Mouse (Mus musculus) Patski (cell line): ENCODE measurements around the gene Zfp706. TPM values are rescaled to one million over a fixed set of nuclear protein-coding genes. Genes with fewer than 3 reads are reported as not detected.

Source experiments
- ATAC-seq: fragments of 100-300 bp; one replicate; pipeline ENCODE4 v1.8.0; 2021
- CTCF ChIA-PET: fragments of 350-600 bp; sonication (Branson Sonifier 250); formaldehyde crosslinking; loops from one replicate; lab custom pipeline; 2022; ENCODE audit warnings: inconsistent platforms; lab: Charles Lee
- POLR2A ChIA-PET: fragments of 350-600 bp; sonication (Branson Sonifier 250); formaldehyde crosslinking; loops from one replicate; lab custom pipeline; 2022; ENCODE audit warnings: antibody characterized with exemption, inconsistent platforms; lab: Charles Lee
- DNase-seq: peaks from one replicate; pipeline ENCODE4 v3.0.0-alpha.2; 2011; ENCODE audit warnings: low read depth, low spot score
- H3K27me3 ChIP-seq: fragments of 371-371 bp; one replicate; pipeline ENCODE4 v1.5.1; 2021
- CTCF ChIP-seq: fragments of 100-300 bp; IDR thresholded peaks from one replicate; pipeline ENCODE4 v1.5.1; 2021
- in situ Hi-C: fragments of 300-500 bp; cut with MboI; formaldehyde crosslinking; loops from 3 replicates; pipeline ENCODE4 v1.11.1; 2018; ENCODE audit warnings: low pct_unique_long_range_greater_than_20kb, mixed read lengths
- polyA plus RNA-seq: library from polyadenylated mRNA; unstranded; gene quantifications from one replicate; pipeline ENCODE4 v1.2.3, GENCODE M21; 2021

Gene Zfp706
- polyA plus RNA-seq, 1 experiment from 2014 or later: 267 TPM

DNA sequence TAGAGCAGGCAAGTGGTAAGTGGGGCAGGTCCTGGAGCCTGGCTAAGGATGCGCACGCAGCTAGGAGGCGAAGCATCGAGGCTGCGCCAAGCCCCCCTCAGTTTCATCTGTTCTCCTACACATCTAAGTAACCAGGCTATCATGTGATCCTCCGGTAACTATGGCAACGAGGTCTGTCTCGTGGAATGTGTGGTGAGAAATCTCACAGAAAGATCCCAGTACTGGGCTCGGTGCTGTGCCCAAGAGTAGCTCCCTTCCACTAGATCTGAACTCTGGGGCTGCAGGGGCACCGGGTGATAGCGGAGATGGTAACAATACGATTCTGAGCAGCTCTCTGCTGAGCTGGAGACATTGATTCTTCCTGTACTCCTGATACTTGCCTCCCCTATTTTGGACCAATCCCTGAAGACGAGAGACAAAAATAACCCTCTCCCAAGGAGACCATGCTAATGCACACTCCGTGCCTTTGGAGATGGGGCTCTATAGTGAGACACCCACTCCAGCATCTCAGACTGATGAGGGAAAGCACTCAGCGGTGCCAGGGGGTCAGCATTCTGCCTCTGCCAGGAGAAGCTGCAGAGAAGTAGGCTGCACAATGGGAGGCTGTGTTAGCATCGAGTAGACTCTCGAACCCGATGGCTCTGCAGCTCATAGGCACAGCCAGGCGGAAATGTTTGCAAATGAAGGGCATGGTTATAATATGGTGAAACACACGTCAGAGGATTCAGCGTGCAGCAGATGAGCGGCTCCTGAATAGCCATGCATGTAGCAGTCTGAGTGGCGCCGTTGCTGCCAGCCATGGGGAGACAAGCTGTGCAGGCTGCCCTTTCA lies 40.0 kb downstream of the Zfp706 start:
- ATAC-seq: no peak
- CTCF ChIA-PET: interaction anchor here (1.4 kb wide), 1 partner anchor 60 kb away, joined by 3 read pairs; no protein-coding TSS in a partner anchor
- no peak for TF ChIP-seq CTCF

DNA sequence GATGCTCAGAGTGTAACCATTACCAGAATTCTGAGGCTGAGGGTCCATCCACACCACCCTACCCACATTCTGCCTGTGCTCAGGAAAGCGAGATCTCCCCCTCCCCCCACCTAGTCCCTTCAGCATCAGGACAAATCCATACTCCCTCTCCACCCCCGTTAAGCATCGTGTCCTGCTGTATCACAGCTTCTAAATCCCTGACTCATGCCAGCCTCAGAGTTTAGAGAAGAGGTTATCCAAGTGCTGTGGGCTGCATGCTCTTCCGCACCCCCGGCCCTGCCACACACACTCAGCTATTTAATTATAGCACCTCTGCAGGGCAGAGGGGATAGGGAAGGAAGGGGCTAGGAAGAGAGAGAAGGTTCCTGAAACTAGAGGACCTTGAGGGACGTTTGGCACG lies 40.6 kb downstream of the Zfp706 start:
- no peak for TF ChIP-seq CTCF
- ChIA-PET CTCF (interaction anchor here (1.4 kb wide), 1 partner anchor 60 kb away, joined by 3 read pairs; no protein-coding TSS in a partner anchor), POLR2A (no interaction called here)
- ATAC-seq (no peak), DNase-seq (no peak)
- no peaks in the 10 kb centered on the region for H3K27me3 ChIP-seq
- in situ Hi-C loops: no loop called here

More for the DNA sequence above, 40.0 kb downstream of the Zfp706 start:
- no peaks in the 10 kb centered on the region for H3K27me3 ChIP-seq
- in situ Hi-C loops: no loop called here
- POLR2A ChIA-PET: no interaction called here
- DNase-seq: no peak

- ATAC-seq: no peak
- DNase-seq: no peak
- ChIA-PET CTCF (no interaction called here), POLR2A (no interaction called here)
- no peaks in the 10 kb centered on the region for H3K27me3 ChIP-seq
- TF ChIP-seq CTCF: no peak
- in situ Hi-C loops: no loop called here
Observed at GRCm38 (mm10) chr15:36966466-36966865, 41.1 kb downstream of the Zfp706 start.

- in situ Hi-C loops: no loop called here
- DNase-seq (no peak), ATAC-seq (no peak)
- H3K27me3 ChIP-seq: no peaks in the 10 kb centered on the region
- TF ChIP-seq CTCF: no peak
- POLR2A ChIA-PET: no interaction called here
- CTCF ChIA-PET: no interaction called here
Observed at GRCm38 (mm10) chr15:36965743-36966142, 41.8 kb downstream of the Zfp706 start.

- ChIA-PET CTCF (no interaction called here), POLR2A (no interaction called here)
- DNase-seq (no peak), ATAC-seq (no peak)
- H3K27me3 ChIP-seq: no peaks in the 10 kb centered on the region
- TF ChIP-seq CTCF: no peak
- in situ Hi-C loops: no loop called here
Observed at GRCm38 (mm10) chr15:36962931-36963330, 44.6 kb downstream of the Zfp706 start.

GRCm38 (mm10) chr15:36960876-36961237 lies 46.7 kb downstream of the Zfp706 start:
- ATAC-seq: no peak
- in situ Hi-C loops: no loop called here

GRCm38 (mm10) chr15:36960010-36960875 lies 47.3 kb downstream of the Zfp706 start:
- TF ChIP-seq CTCF: no peak
- ChIA-PET CTCF (no interaction called here), POLR2A (interaction anchor here (0.6 kb wide), 1 partner anchor 133 kb away, joined by 3 read pairs; no protein-coding TSS in a partner anchor)
- in situ Hi-C loops: no loop called here
- DNase-seq (no peak), ATAC-seq (no peak)
- no peaks in the 10 kb centered on the region for H3K27me3 ChIP-seq

More at GRCm38 (mm10) chr15:36960876-36961237, 46.7 kb downstream of the Zfp706 start:
- DNase-seq: no peak
- POLR2A ChIA-PET: no interaction called here
- H3K27me3 ChIP-seq: no peaks in the 10 kb centered on the region
- TF ChIP-seq CTCF: no peak
- CTCF ChIA-PET: no interaction called here

GRCm38 (mm10) chr15:36956221-36956620 lies 51.4 kb downstream of the Zfp706 start:
- CTCF ChIA-PET: interaction anchor here (1.2 kb wide), 1 partner anchor 13 kb away, joined by 3 read pairs; no protein-coding TSS in a partner anchor
- no peak for ATAC-seq
- no peak for DNase-seq
- no peak for TF ChIP-seq CTCF
- in situ Hi-C loops: no loop called here
- H3K27me3 ChIP-seq: no peaks in the 10 kb centered on the region
- POLR2A ChIA-PET: interaction anchor here (0.5 kb wide), 1 partner anchor 107 kb away, joined by 3 read pairs; no protein-coding TSS in a partner anchor

GRCm38 (mm10) chr15:36950258-36950657 lies 57.3 kb downstream of the Zfp706 start:
- in situ Hi-C loops: no loop called here
- ChIA-PET POLR2A (no interaction called here), CTCF (interaction anchor here (1.7 kb wide), 1 partner anchor 10 kb away, joined by 9 read pairs; no protein-coding TSS in a partner anchor)
- no peaks in the 10 kb centered on the region for H3K27me3 ChIP-seq
- DNase-seq: no peak
- no peak for TF ChIP-seq CTCF
- ATAC-seq: no peak

DNA sequence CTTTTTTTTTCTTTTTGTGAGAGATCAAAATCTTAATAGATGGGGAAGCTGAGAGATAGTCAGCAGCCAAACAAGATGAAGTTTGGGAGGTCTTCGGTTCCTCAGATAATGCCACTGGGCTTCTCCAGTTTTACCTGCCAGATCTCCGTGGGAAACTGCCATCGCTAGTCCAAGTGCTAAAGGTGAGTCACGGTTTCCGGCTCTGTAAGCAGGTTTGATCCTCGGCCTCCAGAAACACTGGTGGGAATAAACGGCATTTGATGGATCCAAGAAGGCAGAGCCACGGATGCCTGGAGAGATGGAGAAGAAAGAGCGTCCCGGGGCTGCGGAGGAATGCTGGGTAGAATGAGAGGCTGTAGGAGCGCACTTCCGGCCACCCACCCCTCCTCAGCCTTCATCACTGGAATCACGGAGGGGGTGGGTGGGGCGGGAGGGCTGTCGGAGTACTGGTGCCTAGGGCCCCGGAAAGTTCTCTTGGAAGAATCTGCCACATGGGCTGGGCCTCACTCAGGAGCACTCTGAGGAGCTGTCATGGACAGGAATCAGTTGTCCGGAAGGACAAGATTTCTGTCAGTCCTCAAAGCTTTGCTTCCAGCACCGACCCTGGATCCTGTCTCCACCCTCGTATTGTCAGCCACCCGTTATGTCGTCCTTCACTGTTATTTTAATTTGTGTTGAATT lies 58.6 kb downstream of the Zfp706 start:
- POLR2A ChIA-PET: interaction anchor here (0.6 kb wide), 1 partner anchor 9 kb away, joined by 4 read pairs; no protein-coding TSS in a partner anchor
- H3K27me3 ChIP-seq: no peaks in the 10 kb centered on the region
- ATAC-seq (no peak), DNase-seq (no peak)
- TF ChIP-seq CTCF: no peak
- CTCF ChIA-PET: interaction anchor here (1.1 to 1.7 kb wide), 2 partner anchors 9 to 32 kb away, joined by 3 to 9 read pairs; no protein-coding TSS in a partner anchor
- in situ Hi-C loops: no loop called here
